8 mouse cellular contexts compared by ENCODE assay signal in genomic region chr4:106839254-106839834, GRCm38 (mm10). TPM values are rescaled to one million over a fixed set of nuclear protein-coding genes. Genes with fewer than 3 reads are reported as not detected.
DNase-seq lines count a peak whose midpoint lies in the region; ATAC-seq lines count a peak whose summit lies in the region.

No protein-coding gene starts in this region.

- ATAC-seq in hindbrain, embryonic 14.5 days (ENCODE audit: low FRiP score), result no peak
- peak; percentile 20 for ATAC-seq in limb, embryonic 15.5 days (ENCODE audit: insufficient number of reproducible peaks, low FRiP score, low TSS enrichment, low read depth)
- peak; percentile 23; the same call in 1 of the 2 replicates for ATAC-seq in neural tube, embryonic 12.5 days (ENCODE audit: low FRiP score, low read depth)

- DNase-seq in right cerebral cortex, postnatal 4 days, result peak; percentile 51
- no peak for DNase-seq in right cerebral cortex, adult 18-20 months
- peak; percentile 70 for DNase-seq in cerebellum, adult 11-12 months
- peak; percentile 30 to 33 for DNase-seq in frontal cortex, postnatal 25 days (ENCODE audit: low spot score in 2 of 2)
- peak; percentile 49 for DNase-seq in hindbrain, embryonic 14.5 days (ENCODE audit: low spot score)
- DNase-seq in right cerebral cortex, postnatal 14 days, result no peak

- H3K27ac ChIP-seq in hindbrain, embryonic 14.5 days, result peak overlapping the region; percentile 100
- H3K27ac ChIP-seq in limb, embryonic 15.5 days, result peak overlapping the region; percentile 99
- peak overlapping the region; percentile 96 for H3K27ac ChIP-seq in neural tube, embryonic 12.5 days

- peak overlapping the region; percentile 100 for H3K4me2 ChIP-seq in hindbrain, embryonic 14.5 days (replicated peaks)
- H3K4me2 ChIP-seq in limb, embryonic 15.5 days, result peak overlapping the region; percentile 97
- H3K4me2 ChIP-seq in neural tube, embryonic 12.5 days (replicated peaks), result peak overlapping the region; percentile 98

- H3K4me1 ChIP-seq in hindbrain, embryonic 14.5 days (replicated peaks; ENCODE audit: control insufficient read depth, insufficient read depth, low read length), result peaks cover 44% of the 10 kb centered on the region
- H3K4me1 ChIP-seq in limb, embryonic 15.5 days, result peaks cover 59% of the 10 kb centered on the region
- H3K4me1 ChIP-seq in neural tube, embryonic 12.5 days, result peaks cover 50% of the 10 kb centered on the region

- peak overlapping the region; percentile 94 for H3K9ac ChIP-seq in hindbrain, embryonic 14.5 days
- H3K9ac ChIP-seq in limb, embryonic 15.5 days, result peak overlapping the region; percentile 41
- H3K9ac ChIP-seq in neural tube, embryonic 12.5 days, result peak overlapping the region; percentile 86

- H3K4me3 ChIP-seq in hindbrain, embryonic 14.5 days (replicated peaks; ENCODE audit: low read length), result peak overlapping the region; percentile 57
- peak overlapping the region; percentile 50 for H3K4me3 ChIP-seq in limb, embryonic 15.5 days
- H3K4me3 ChIP-seq in neural tube, embryonic 12.5 days, result peak overlapping the region; percentile 50

- no peaks in the 10 kb centered on the region for H3K9me3 ChIP-seq in hindbrain, embryonic 14.5 days (ENCODE audit: control insufficient read depth, low read length)
- H3K9me3 ChIP-seq in limb, embryonic 15.5 days, result no peaks in the 10 kb centered on the region
- no peaks in the 10 kb centered on the region for H3K9me3 ChIP-seq in neural tube, embryonic 12.5 days

- H3K27me3 ChIP-seq in hindbrain, embryonic 14.5 days (ENCODE audit: control insufficient read depth, insufficient read depth, low read length), result no peaks in the 10 kb centered on the region
- no peaks in the 10 kb centered on the region for H3K27me3 ChIP-seq in limb, embryonic 15.5 days
- no peaks in the 10 kb centered on the region for H3K27me3 ChIP-seq in neural tube, embryonic 12.5 days (replicated peaks)

- WGBS in hindbrain, embryonic 14.5 days, result under 1% methylated on average over 32 of the region's 32 CpGs
- under 1% methylated on average over 32 of the region's 32 CpGs for WGBS in limb, embryonic 15.5 days
- under 1% methylated on average over 32 of the region's 32 CpGs for WGBS in neural tube, embryonic 12.5 days

- H3K36me3 ChIP-seq in hindbrain, embryonic 14.5 days (replicated peaks; ENCODE audit: control insufficient read depth, insufficient read depth), result no peaks in the 10 kb centered on the region
- no peaks in the 10 kb centered on the region for H3K36me3 ChIP-seq in limb, embryonic 15.5 days
- no peaks in the 10 kb centered on the region for H3K36me3 ChIP-seq in neural tube, embryonic 12.5 days

RNA-seq across cellular contexts. Expression of gene Acot11, which starts 34.5 kb away (rescaled TPM):
- polyA plus RNA-seq in hindbrain, embryonic 14.5 days (2014; fragmentation: Nextera tagmentation; extraction: Ambion mirVana), result 2.0 and 2.1 TPM in 2 replicates
- 4.0 and 4.8 TPM in 2 replicates for polyA plus RNA-seq in limb, embryonic 15.5 days (2015; fragmentation: Nextera tagmentation; extraction: Ambion mirVana)
- polyA plus RNA-seq in neural tube, embryonic 12.5 days (2016; fragmentation: Nextera tagmentation; extraction: Ambion mirVana), result 1.5 TPM in 2 replicates

Comparison
In these comparisons a context has a peak if more than half of its experiments do, and no peak if none do; other contexts are left out.
1. DNase-seq: peak in right cerebral cortex, postnatal 4 days (single experiment), cerebellum, adult 11-12 months (single experiment), frontal cortex, postnatal 25 days (2 of 2) and hindbrain, embryonic 14.5 days (single experiment); none in right cerebral cortex, adult 18-20 months (single experiment) and right cerebral cortex, postnatal 14 days (single experiment).
2. H3K9ac ChIP-seq: peak in every context shown above with its lines; median percentile 94 in hindbrain, embryonic 14.5 days; 86 in neural tube, embryonic 12.5 days; 41 in limb, embryonic 15.5 days.
3. Peak in every context shown above with its lines, with median percentiles within 50 percentile points of each other: H3K27ac ChIP-seq, H3K4me2 ChIP-seq and H3K4me3 ChIP-seq.